In the genomic region with DNA sequence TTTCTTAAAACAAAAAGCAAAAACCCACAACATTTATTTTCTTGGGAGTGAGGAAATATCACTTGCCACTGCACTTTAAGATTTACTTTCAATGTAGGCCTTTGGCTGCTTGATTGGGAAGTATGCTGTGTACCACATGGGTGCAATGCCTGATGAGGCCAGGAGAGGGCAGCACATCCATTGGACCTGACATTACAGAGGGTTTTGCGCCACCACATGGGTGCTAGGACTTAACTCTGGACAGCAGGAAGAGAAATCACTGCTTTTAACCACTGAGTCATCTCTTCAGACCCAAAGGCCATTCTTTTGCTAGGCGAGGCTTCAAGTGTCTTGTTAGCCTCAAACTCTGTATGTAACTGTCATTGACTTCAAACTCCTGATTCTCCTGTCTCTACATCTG, we compare ENCODE assay signal across 1 mouse cellular context.
A peak's percentile ranks its signal among the peaks of the same experiment; 100 is the strongest.
TF ChIP-seq lines count a peak whose summit lies in the region.

No protein-coding gene starts in this region.

TF ChIP-seq in MEL, 35 proteins besides CTCF, POLR2A, EP300 and RAD21:
- TF ChIP-seq HCFC1 (IDR thresholded peaks at IDR 0.05; ENCODE audit: low read depth, low read length), result no peak
- no peak for TF ChIP-seq GATA1 (IDR thresholded peaks at IDR 0.05; ENCODE audit: low read depth, low read length)
- no peak for TF ChIP-seq JUND (IDR thresholded peaks at IDR 0.05; ENCODE audit: low read depth, low read length)
- TF ChIP-seq MAX (IDR thresholded peaks at IDR 0.05; ENCODE audit: low read length), result 0 out of 2 replicates have a peak, but pooled peaks have one; percentile 55
- no peak for TF ChIP-seq ELF1 (IDR thresholded peaks at IDR 0.05; ENCODE audit: low read depth, low read length)
- TF ChIP-seq SIN3A (IDR thresholded peaks at IDR 0.05; ENCODE audit: low read length), result 0 out of 2 replicates have a peak, but pooled peaks have one; percentile 39
- TF ChIP-seq GABPA (IDR thresholded peaks at IDR 0.05; ENCODE audit: low read depth, low read length), result no peak
- no peak for TF ChIP-seq CHD2 (IDR thresholded peaks at IDR 0.05; ENCODE audit: low read length)
- no peak for TF ChIP-seq NELFE (IDR thresholded peaks at IDR 0.05; ENCODE audit: low read depth, low read length)
- peak; percentile 35; the same call in 1 of the 2 replicates for TF ChIP-seq USF1 (IDR thresholded peaks at IDR 0.05; ENCODE audit: low read depth, low read length)
- no peak for TF ChIP-seq TAL1 (IDR thresholded peaks at IDR 0.05; ENCODE audit: low read length)
- no peak for TF ChIP-seq MAZ (IDR thresholded peaks at IDR 0.05; ENCODE audit: low read depth, low read length)
- peak; percentile 74 for TF ChIP-seq ZC3H11A (IDR thresholded peaks at IDR 0.05; ENCODE audit: low read depth, low read length)
- no peak for TF ChIP-seq ZKSCAN1 (IDR thresholded peaks at IDR 0.05; ENCODE audit: low read depth, low read length)
- no peak for TF ChIP-seq ETS1 (IDR thresholded peaks at IDR 0.05; ENCODE audit: low read depth, low read length)
- no peak for TF ChIP-seq POLR2AphosphoS5 (IDR thresholded peaks at IDR 0.05; ENCODE audit: borderline replicate concordance, low read depth, low read length)
- no peak for TF ChIP-seq UBTF (IDR thresholded peaks at IDR 0.05; ENCODE audit: borderline replicate concordance, insufficient read depth, low read depth, low read length)
- no peak for TF ChIP-seq USF2 (IDR thresholded peaks at IDR 0.05; ENCODE audit: borderline replicate concordance in 1 of 2, insufficient read depth in 1 of 2, low read depth in 1 of 2, low read length in 2 of 2)
- TF ChIP-seq POLR2AphosphoS2 (IDR thresholded peaks at IDR 0.05; ENCODE audit: low read length), result no peak
- no peak for TF ChIP-seq MXI1 (IDR thresholded peaks at IDR 0.05; ENCODE audit: low read depth, low read length)
- 0 out of 2 replicates have a peak, but pooled peaks have one; percentile 13 for TF ChIP-seq NRF1 (IDR thresholded peaks at IDR 0.05; ENCODE audit: insufficient read depth, low read depth, low read length, poor library complexity, severe bottlenecking)
- peak; percentile 40; the same call in 1 of the 2 replicates for TF ChIP-seq RCOR1 (IDR thresholded peaks at IDR 0.05; ENCODE audit: low read depth, low read length)
- no peak for TF ChIP-seq BHLHE40 (IDR thresholded peaks at IDR 0.05; ENCODE audit: borderline replicate concordance, low read depth, low read length)
- no peak for TF ChIP-seq MYB (IDR thresholded peaks at IDR 0.05; ENCODE audit: low read depth, low read length)
- TF ChIP-seq MAFK (IDR thresholded peaks at IDR 0.05; ENCODE audit: borderline replicate concordance, low read depth, low read length), result no peak
- TF ChIP-seq TCF12 (IDR thresholded peaks at IDR 0.05; ENCODE audit: low read depth, low read length), result no peak
- TF ChIP-seq ZMIZ1 (IDR thresholded peaks at IDR 0.05; ENCODE audit: low read depth, low read length), result no peak
- TF ChIP-seq ZNF384 (IDR thresholded peaks at IDR 0.05; ENCODE audit: low read depth, low read length), result no peak
- TF ChIP-seq MYC (IDR thresholded peaks at IDR 0.05; ENCODE audit: low read depth, low read length), result peak; percentile 83
- no peak for TF ChIP-seq CHD1 (IDR thresholded peaks at IDR 0.05; ENCODE audit: low read depth, low read length)
- TF ChIP-seq KAT2A (conservative IDR thresholded peaks at IDR 0.05; ENCODE audit: low read depth, low read length), result no peak
- no peak for TF ChIP-seq E2F4 (IDR thresholded peaks at IDR 0.05; ENCODE audit: borderline replicate concordance, low read depth, low read length)
- TF ChIP-seq TBP (IDR thresholded peaks at IDR 0.05; ENCODE audit: low read depth, low read length), result peak; percentile 44; the same call in 1 of the 2 replicates
- TF ChIP-seq MEF2A (IDR thresholded peaks at IDR 0.05; ENCODE audit: extremely low read depth, insufficient replicate concordance, low read depth, low read length, poor library complexity, severe bottlenecking), result no peak
- peak; percentile 89 for TF ChIP-seq SMC3 (IDR thresholded peaks at IDR 0.05; ENCODE audit: low read depth, low read length)
